Mouse (Mus musculus): Measurements from ENCODE around the gene Olfr732.

The Olfr732 gene

DNA sequence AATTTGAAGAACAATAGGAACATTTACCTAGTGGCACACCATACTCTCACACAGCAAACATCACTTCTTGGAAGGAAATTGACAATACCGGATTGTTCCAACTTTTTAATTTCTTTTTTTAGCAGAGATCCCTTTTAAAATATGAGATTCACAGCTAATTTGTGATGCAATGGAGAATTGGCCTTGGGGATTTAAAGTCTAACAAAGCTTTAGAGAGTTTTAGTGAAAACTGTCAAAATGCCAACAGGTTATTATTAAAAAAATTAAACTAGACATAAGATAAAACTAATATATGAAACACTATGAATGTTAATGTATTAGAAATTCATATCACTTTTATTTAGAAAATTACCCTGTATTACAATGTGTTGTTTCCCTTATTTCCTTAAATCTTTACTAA lies at the start of gene Olfr732:
Gene Olfr732, minus strand, starts transcription at position 101 of the 400 bp plus-strand sequence.
- DNase-seq (ENCODE audit: low read depth, low spot score), result no peak

DNA sequence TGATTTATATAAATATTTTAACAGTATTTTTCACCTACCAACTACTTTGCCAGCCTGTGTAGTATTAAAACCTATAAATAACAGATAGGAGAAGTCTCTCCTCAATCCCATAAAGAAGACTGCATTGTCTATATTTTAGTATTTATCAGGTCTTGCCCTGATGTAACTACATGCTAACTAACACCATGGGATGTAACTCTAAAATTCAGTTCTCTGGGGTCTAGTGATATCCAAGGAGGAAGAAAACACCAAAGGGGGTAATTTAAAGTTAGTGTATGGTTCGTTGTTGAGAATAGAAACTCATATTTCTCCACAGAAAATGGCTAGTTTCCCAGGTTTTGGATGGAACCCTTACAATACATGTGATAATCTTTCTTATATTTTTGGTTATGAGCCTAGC lies 42.7 kb upstream of the Olfr732 start, which contains the start of gene Olfr734:
Gene Olfr734, minus strand, starts transcription at position 101 of the 400 bp plus-strand sequence.
- DNase-seq (ENCODE audit: low read depth, low spot score), result no peak

DNA sequence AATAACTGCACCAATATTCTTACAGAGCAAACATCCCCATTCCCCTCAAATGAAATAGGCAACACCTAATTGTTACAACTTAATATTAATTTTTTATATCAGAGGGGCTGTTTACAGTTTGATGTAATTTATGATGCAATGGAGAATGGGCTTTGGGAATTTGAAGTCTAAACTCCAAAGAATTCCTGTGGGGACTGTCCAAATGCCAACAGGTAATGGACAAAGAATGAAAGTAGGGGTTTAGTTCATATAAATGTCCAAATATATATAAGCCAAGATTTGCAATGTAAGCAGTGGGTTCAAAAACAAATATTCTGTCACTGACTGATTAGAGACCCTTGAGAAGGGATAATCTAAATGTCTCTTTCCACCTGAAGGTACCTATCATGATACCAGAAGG lies 17.4 kb upstream of the Olfr732 start, which contains the start of gene Olfr733:
Gene Olfr733, minus strand, starts transcription at position 101 of the 400 bp plus-strand sequence.
- DNase-seq (ENCODE audit: low read depth, low spot score), result no peak

DNA sequence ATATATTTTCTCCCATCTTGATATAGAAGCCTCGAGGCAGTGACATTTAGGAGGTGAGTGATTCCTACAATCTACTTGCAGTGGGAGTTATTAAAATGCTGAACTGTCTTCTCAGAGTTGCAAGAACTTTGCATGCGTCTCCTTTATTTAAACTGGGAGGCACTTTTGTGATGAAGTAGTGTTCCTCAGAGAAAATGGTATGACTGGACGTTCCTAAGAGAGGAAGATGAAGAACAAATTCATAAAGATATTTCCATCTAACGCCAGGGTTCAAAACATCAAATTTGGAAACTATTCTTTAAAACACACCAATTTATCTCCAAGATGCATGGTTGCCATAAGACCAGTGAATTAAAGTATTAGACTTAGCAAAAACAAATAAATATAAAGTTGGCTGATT lies 42.2 kb downstream of the Olfr732 start, which contains the start of gene Olfr731:
Gene Olfr731, minus strand, starts transcription at position 101 of the 400 bp plus-strand sequence.
- no peak for DNase-seq (ENCODE audit: low read depth, low spot score)
